Mouse (Mus musculus) cerebellum, postnatal 4 days (tissue): ENCODE measurements around the gene Xkr7.

Source experiments
- DNase-seq, 2 experiments: peaks; one replicate each; pipeline ENCODE4 v3.0.0; 2022; ENCODE audit warnings: low spot score in 2 of 2, mixed read lengths in 1 of 2

Gene Xkr7

GRCm38 (mm10) chr2:153031126-153032082, at the start of gene Xkr7:
Gene Xkr7 (plus strand): TSS chr2:153031852.
- peak in 1 of 2 experiments; percentile 64 for DNase-seq

GRCm38 (mm10) chr2:152985582-152985981, 46.1 kb upstream of the Xkr7 start:
- no peak for DNase-seq

DNA sequence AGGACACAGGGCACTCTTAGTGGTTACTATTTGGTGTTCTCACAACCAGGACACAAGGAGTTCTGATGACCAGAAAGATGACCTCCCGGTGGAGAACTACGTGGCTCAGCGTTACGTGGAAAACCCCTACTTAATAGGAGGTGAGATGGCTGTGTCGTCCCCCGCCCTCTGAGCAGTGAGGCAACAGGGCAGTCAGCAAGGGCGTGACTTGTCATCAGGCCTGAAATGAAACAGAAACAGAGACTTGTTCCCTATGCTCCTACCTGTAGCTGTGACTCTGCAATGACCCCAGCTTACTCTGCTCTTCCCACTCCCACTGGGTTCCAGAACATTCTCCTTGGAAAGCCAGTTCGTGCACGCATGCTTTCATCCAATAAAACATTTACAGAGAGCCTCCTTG, 40.1 kb upstream of the Xkr7 start:
- no peak for DNase-seq

GRCm38 (mm10) chr2:152997046-152997445, 34.6 kb upstream of the Xkr7 start:
- no peak for DNase-seq

- DNase-seq, result no peak
These were observed 29.0 kb upstream of the Xkr7 start for GRCm38 (mm10) chr2:153002492-153003248.

DNA sequence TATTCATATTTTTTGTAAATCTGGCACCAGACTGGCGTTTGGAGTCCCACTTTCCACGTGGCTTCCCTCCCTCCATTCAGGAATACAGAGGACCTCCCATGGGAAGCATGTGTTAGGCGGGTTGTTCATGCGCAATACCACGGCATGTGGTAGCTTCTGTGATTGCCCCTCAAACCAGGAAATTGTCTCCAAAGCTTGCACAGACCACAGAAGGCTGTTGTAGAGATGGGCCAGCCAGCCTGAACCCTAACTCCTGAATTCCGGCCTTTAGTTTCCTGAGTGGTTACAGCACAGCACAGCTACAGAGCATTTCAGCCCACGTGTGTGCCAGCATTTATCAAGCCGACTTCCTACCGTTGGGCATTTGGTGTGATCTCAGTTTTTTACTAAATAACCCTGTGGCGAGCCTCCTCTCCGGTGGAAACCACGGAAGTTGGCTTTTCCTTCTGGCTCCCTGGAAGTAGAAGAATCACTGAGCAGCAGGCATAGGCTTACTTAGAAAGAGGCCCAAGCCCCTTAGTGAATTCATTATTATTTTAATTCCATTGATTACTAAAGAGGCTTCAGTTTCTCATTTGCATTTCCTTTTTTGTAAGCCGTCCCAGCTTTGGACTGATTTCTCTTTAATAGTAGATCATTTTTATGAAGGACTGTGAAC, 27.8 kb upstream of the Xkr7 start:
- no peak for DNase-seq

GRCm38 (mm10) chr2:153005981-153006380, 25.7 kb upstream of the Xkr7 start:
- no peak for DNase-seq

DNA sequence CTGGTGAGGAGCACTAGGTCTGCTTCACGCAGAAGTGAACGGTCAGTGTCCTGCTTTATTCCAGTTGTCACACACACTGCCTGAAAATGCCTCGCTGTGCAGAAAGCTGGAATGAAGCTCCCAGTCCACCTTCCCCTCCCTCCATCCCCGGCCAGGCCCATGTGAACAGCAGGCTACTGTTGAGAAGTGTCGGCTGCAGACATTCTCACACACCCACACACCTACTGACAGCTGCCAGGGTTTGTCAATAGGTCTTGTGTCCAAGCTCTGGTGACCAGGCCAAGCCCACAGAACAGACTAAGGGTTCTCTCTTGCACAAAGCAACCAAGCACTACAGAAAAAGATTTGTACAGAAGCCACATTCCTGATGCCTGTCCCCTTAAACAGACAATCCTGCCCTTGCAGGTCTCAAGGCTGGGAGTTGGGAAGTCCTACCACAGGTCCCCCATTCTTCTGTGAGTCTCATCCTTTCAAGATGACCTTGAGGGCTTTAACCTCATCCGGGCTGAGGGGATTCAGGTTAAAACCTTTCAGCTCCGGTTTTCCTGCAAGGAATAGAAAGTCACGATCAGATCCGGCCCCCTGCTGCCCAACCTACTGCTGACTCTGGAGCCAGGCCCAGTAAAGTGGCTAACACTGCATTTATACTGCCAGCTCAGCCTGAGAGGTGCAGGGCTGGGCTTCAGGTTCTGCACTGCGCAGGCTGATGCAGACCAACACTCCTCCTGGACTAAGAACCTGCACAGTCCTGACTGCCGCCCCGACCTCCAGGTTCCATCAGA, 22.3 kb upstream of the Xkr7 start:
- no peak for DNase-seq

- DNase-seq, result no peak
These were observed 17.7 kb upstream of the Xkr7 start for GRCm38 (mm10) chr2:153013724-153014515.

GRCm38 (mm10) chr2:153014758-153015593, 16.7 kb upstream of the Xkr7 start, which contains the start of gene Pdrg1:
Gene Pdrg1 (minus strand): TSS chr2:153015427.
- DNase-seq, result peak; percentile 93 to 96

GRCm38 (mm10) chr2:153015804-153016203, 15.8 kb upstream of the Xkr7 start:
- peak in 1 of 2 experiments; percentile 62 for DNase-seq

- DNase-seq, result no peak
These were observed 14.9 kb upstream of the Xkr7 start for GRCm38 (mm10) chr2:153016786-153017185.

DNA sequence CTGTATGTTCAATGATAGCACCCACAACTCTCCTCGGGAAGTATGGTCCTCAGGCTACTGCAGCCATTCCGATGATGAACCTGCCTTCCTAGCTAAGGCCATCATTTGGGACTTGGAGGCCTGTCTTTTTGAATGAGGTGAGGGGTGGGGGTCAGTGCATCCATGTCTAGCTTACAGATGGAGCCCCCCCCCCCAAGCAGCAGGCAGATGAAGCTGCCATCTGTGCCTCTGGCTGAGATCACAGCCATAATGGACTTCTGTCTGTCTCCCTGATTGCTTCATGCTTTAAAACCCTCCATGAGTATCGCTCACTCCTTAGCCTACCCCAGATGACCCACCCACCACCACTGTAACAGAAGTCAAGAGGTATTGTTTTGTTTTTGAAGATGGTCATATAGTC, 12.3 kb upstream of the Xkr7 start:
- DNase-seq, result no peak

DNA sequence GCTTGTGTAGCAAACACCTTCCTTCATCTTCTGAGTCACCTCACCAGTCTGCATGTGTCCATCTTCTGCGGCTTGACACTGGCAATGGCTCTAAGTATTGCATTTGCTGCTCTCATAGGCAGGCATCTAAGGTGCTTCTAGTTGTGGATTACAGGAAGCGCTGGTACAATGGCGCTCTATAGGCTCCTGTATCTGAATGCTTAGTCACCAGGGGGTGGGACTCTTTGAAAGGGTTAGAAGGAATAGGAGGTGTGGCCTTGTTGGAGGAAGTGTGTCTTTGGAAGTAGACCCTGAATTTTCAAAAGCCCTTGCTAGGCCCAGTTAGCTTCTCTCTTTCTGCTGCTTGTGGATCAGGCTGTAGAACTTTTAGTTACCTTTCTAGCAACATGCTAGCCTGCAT, 10.5 kb upstream of the Xkr7 start:
- no peak for DNase-seq

DNA sequence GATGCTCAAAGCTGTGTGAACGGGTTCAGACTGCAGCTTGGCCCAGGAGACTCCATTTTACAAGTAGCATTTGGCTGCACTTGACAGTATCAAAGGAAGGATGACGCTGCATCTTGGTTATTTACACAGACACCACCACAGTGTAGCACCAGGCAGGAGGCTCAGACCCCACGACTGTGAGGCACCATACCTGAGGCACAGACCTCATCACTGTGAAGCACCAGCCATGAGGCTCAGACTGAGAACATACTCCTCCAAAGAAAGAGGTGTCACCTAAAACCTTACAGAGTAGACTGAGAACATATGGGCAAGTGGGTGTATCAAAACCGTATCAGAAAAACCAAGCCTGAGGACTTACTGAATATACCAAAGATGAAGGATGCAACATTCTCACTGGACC, 8.8 kb upstream of the Xkr7 start:
- DNase-seq, result no peak

- no peak for DNase-seq
These were observed 5.6 kb upstream of the Xkr7 start for GRCm38 (mm10) chr2:153026052-153026451.

DNA sequence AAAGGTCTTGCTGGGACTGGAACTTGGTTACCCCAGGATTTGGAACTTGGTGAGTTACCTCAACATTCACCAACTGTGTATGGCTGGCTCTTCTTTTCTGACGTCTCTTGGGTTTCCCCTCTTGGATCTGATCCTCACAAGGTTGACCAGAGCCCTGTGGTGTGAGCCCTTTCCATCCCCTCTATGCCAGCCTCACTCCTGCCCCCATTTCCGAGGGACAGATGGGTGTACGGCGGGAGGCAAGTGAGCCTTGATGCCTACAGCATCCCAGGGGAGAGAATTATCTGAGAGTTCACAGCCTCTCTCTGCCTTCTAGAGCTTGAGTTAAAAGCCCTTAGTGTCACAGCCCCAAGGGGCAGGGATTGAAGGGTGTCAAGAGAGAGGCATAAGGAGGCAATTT, 4.2 kb upstream of the Xkr7 start:
- no peak for DNase-seq

GRCm38 (mm10) chr2:153030422-153030821, 1.2 kb upstream of the Xkr7 start:
- peak in 1 of 2 experiments; percentile 50 for DNase-seq

- peak; percentile 61 to 74 for DNase-seq
These were observed 611 bp downstream of the Xkr7 start for GRCm38 (mm10) chr2:153032083-153032842.
